Mouse (Mus musculus): Measurements from ENCODE around the gene Rpl24. TPM values are rescaled to one million over a fixed set of nuclear protein-coding genes. Genes with fewer than 3 reads are reported as not detected.

The Rpl24 gene
- polyA plus RNA-seq, 1 experiment: 1,568 TPM

DNA sequence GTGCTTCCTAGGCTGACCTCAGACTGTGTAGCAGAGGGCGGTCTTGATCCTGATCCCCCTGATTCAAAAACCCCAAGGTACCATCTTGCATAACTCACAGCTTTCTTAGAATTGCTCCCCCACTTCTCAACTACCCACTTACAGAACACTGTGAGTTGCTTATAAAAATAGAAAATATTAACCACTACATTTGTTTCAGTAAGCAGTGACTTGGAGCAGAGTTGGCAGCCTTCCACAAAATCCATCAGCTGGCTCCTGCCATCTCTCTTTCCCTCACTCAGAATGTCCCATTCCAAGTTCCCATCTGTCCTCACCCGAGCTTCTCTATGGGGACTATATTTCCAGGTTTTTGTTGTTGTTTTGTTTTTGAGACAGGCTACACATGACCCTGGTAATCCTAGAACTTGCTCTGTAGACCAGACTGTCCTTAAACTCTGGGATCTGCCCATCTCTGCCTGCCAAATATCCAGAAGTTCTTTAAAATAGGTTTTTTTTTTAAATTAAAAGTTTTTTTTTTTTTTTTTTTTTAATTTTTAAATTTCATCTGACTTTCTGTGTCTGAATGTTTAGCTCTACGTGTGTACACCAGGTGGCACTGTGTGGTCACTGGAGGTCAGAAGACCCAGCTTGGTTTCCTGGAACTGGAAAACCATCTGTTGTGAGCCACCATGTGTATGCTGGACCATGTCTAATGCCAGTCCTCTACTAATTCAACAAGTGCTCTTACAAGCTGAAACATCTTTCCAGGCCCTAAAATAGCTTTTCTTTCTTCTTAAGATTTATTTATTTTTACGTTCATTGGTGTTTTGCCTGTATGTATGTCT, 1.7 kb upstream of the Rpl24 start:
- no peak for TF ChIP-seq MAX (IDR thresholded peaks at IDR 0.05)
- no peak for TF ChIP-seq FOSL1 (IDR thresholded peaks at IDR 0.05; ENCODE audit: insufficient read depth, low read length, poor library complexity, severe bottlenecking)
- TF ChIP-seq MYOG (IDR thresholded peaks at IDR 0.05; ENCODE audit: control insufficient read depth, extremely low read depth, insufficient read length): no peak
- TF ChIP-seq CTCF (IDR thresholded peaks at IDR 0.05; ENCODE audit: control insufficient read depth, insufficient read depth, insufficient read length): no peak
- TF ChIP-seq CEBPB (IDR thresholded peaks at IDR 0.05; ENCODE audit: low read depth): no peak
- TF ChIP-seq USF1 (IDR thresholded peaks at IDR 0.05; ENCODE audit: low read depth): no peak
- TF ChIP-seq MYOD1 (IDR thresholded peaks at IDR 0.05; ENCODE audit: control insufficient read depth, insufficient read length, low read depth): no peak
- no peaks in the 10 kb centered on the region for H3K27me3 ChIP-seq (ENCODE audit: control insufficient read depth, insufficient read depth, insufficient read length)
- H3ac ChIP-seq (ENCODE audit: control insufficient read depth, insufficient read length, low read depth): no peak overlapping the region
- H3K36me3 ChIP-seq (ENCODE audit: control insufficient read depth, insufficient read depth): peaks cover 25% of the 10 kb centered on the region
- peaks cover 26% of the 10 kb centered on the region for H3K79me3 ChIP-seq (ENCODE audit: low read depth)
- H3K4me3 ChIP-seq (ENCODE audit: insufficient read depth, poor library complexity, severe bottlenecking): no peak overlapping the region
- peaks cover 31% of the 10 kb centered on the region for H3K79me2 ChIP-seq (ENCODE audit: control insufficient read depth, insufficient read depth)

GRCm38 (mm10) chr16:55967221-55967620, 1.1 kb downstream of the Rpl24 start:
- Histone ChIP-seq H3K79me2 (ENCODE audit: control insufficient read depth, insufficient read depth) (peaks cover 59% of the 10 kb centered on the region), H3K36me3 (ENCODE audit: control insufficient read depth, insufficient read depth) (peaks cover 53% of the 10 kb centered on the region), H3K79me3 (ENCODE audit: low read depth) (peaks cover 43% of the 10 kb centered on the region), H3K27me3 (ENCODE audit: control insufficient read depth, insufficient read depth, insufficient read length) (no peaks in the 10 kb centered on the region), H3ac (ENCODE audit: control insufficient read depth, insufficient read length, low read depth) (peak overlapping the region; percentile 75), H3K4me3 (ENCODE audit: insufficient read depth, poor library complexity, severe bottlenecking) (peak overlapping the region; percentile 80)
- TF ChIP-seq MAX (IDR thresholded peaks at IDR 0.05): no peak
- no peak for TF ChIP-seq CTCF (IDR thresholded peaks at IDR 0.05; ENCODE audit: control insufficient read depth, insufficient read depth, insufficient read length)
- TF ChIP-seq MYOD1 (IDR thresholded peaks at IDR 0.05; ENCODE audit: control insufficient read depth, insufficient read length, low read depth): no peak
- no peak for TF ChIP-seq MYOG (IDR thresholded peaks at IDR 0.05; ENCODE audit: control insufficient read depth, extremely low read depth, insufficient read length)
- TF ChIP-seq CEBPB (IDR thresholded peaks at IDR 0.05; ENCODE audit: low read depth): no peak
- TF ChIP-seq FOSL1 (IDR thresholded peaks at IDR 0.05; ENCODE audit: insufficient read depth, low read length, poor library complexity, severe bottlenecking): no peak
- TF ChIP-seq USF1 (IDR thresholded peaks at IDR 0.05; ENCODE audit: low read depth): no peak

- no peak overlapping the region for H3K4me3 ChIP-seq (ENCODE audit: insufficient read depth, poor library complexity, severe bottlenecking)
- no peaks in the 10 kb centered on the region for H3K27me3 ChIP-seq (ENCODE audit: control insufficient read depth, insufficient read depth, insufficient read length)
- peaks cover 43% of the 10 kb centered on the region for H3K79me3 ChIP-seq (ENCODE audit: low read depth)
- H3ac ChIP-seq (ENCODE audit: control insufficient read depth, insufficient read length, low read depth): no peak overlapping the region
- H3K79me2 ChIP-seq (ENCODE audit: control insufficient read depth, insufficient read depth): peaks cover 64% of the 10 kb centered on the region
- TF ChIP-seq FOSL1 (IDR thresholded peaks at IDR 0.05; ENCODE audit: insufficient read depth, low read length, poor library complexity, severe bottlenecking) (no peak), CEBPB (IDR thresholded peaks at IDR 0.05; ENCODE audit: low read depth) (no peak), CTCF (IDR thresholded peaks at IDR 0.05; ENCODE audit: control insufficient read depth, insufficient read depth, insufficient read length) (no peak), MYOD1 (IDR thresholded peaks at IDR 0.05; ENCODE audit: control insufficient read depth, insufficient read length, low read depth) (no peak), MYOG (IDR thresholded peaks at IDR 0.05; ENCODE audit: control insufficient read depth, extremely low read depth, insufficient read length) (no peak), USF1 (IDR thresholded peaks at IDR 0.05; ENCODE audit: low read depth) (no peak), MAX (IDR thresholded peaks at IDR 0.05) (no peak)
- peaks cover 64% of the 10 kb centered on the region for H3K36me3 ChIP-seq (ENCODE audit: control insufficient read depth, insufficient read depth)
Observed at GRCm38 (mm10) chr16:55969147-55969546, 3.1 kb downstream of the Rpl24 start.

DNA sequence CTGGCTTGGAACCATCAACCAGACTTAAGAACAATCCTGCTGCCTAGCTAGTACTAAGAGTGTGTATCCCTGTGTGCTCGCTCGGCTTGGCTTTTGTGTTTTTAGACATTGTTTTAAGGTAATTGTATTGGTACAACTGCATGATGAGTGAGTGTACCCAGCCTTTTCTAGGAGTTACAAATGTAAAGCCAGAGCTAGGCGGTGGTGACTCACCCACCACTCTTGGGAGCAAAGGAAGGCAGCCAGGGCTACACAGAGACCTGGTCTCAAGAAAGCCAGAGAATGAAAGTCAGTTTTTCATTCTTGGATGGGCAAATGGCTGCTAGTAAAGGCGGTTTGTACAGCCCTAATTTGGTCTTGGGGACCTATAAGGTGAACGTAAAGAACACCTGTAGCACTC, 4.3 kb downstream of the Rpl24 start:
- H3ac ChIP-seq (ENCODE audit: control insufficient read depth, insufficient read length, low read depth): no peak overlapping the region
- H3K79me3 ChIP-seq (ENCODE audit: low read depth): peaks cover 52% of the 10 kb centered on the region
- H3K27me3 ChIP-seq (ENCODE audit: control insufficient read depth, insufficient read depth, insufficient read length): no peaks in the 10 kb centered on the region
- TF ChIP-seq MYOD1 (IDR thresholded peaks at IDR 0.05; ENCODE audit: control insufficient read depth, insufficient read length, low read depth) (no peak), MAX (IDR thresholded peaks at IDR 0.05) (no peak), MYOG (IDR thresholded peaks at IDR 0.05; ENCODE audit: control insufficient read depth, extremely low read depth, insufficient read length) (no peak), USF1 (IDR thresholded peaks at IDR 0.05; ENCODE audit: low read depth) (no peak)
- peaks cover 64% of the 10 kb centered on the region for H3K36me3 ChIP-seq (ENCODE audit: control insufficient read depth, insufficient read depth)
- no peak overlapping the region for H3K4me3 ChIP-seq (ENCODE audit: insufficient read depth, poor library complexity, severe bottlenecking)
- H3K79me2 ChIP-seq (ENCODE audit: control insufficient read depth, insufficient read depth): peaks cover 76% of the 10 kb centered on the region

GRCm38 (mm10) chr16:55971735-55972615, 5.9 kb downstream of the Rpl24 start:
- Histone ChIP-seq H3ac (ENCODE audit: control insufficient read depth, insufficient read length, low read depth) (no peak overlapping the region), H3K79me2 (ENCODE audit: control insufficient read depth, insufficient read depth) (peaks cover 84% of the 10 kb centered on the region), H3K27me3 (ENCODE audit: control insufficient read depth, insufficient read depth, insufficient read length) (no peaks in the 10 kb centered on the region), H3K79me3 (ENCODE audit: low read depth) (peaks cover 63% of the 10 kb centered on the region), H3K36me3 (ENCODE audit: control insufficient read depth, insufficient read depth) (peaks cover 63% of the 10 kb centered on the region), H3K4me3 (ENCODE audit: insufficient read depth, poor library complexity, severe bottlenecking) (no peak overlapping the region)
- TF ChIP-seq MAX (IDR thresholded peaks at IDR 0.05) (peak; percentile 13), USF1 (IDR thresholded peaks at IDR 0.05; ENCODE audit: low read depth) (no peak)

All from C2C12 (cell line).